Mouse (Mus musculus) heart, adult 18-20 months (tissue): ENCODE measurements at regions not wholly inside any gene's neighbourhood (a gene's known extent, or its start where the extent isn't known, plus 50 kb on each side); places are given as distances from the start of the nearest gene placed in this dataset.

Experiments used
- DNase-seq, 2 experiments: peaks; one replicate each; pipeline ENCODE4 v3.0.0; 2021 to 2022; ENCODE audit warnings: mixed read lengths in 1 of 2

DNA sequence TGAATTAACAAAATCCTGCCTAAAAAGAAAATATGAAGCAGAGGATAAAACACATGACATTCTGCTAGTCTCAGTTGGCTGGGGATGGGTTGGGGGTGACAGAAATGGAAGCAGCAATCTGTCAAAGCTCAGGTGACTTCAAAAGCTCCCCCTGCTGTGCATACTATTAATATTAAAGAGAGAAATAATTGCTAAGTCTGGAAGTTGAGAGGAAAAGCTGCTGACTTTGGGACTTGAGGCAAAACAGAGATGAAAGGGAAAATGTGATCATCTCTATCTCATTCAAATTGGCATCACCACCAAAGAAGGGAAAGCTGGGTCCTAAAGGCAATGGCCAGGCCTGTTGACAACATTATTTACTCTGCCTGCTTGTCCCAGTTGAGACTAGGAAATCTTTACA is 90.8 kb downstream of the Rpe65 start:
- no peak for DNase-seq

DNA sequence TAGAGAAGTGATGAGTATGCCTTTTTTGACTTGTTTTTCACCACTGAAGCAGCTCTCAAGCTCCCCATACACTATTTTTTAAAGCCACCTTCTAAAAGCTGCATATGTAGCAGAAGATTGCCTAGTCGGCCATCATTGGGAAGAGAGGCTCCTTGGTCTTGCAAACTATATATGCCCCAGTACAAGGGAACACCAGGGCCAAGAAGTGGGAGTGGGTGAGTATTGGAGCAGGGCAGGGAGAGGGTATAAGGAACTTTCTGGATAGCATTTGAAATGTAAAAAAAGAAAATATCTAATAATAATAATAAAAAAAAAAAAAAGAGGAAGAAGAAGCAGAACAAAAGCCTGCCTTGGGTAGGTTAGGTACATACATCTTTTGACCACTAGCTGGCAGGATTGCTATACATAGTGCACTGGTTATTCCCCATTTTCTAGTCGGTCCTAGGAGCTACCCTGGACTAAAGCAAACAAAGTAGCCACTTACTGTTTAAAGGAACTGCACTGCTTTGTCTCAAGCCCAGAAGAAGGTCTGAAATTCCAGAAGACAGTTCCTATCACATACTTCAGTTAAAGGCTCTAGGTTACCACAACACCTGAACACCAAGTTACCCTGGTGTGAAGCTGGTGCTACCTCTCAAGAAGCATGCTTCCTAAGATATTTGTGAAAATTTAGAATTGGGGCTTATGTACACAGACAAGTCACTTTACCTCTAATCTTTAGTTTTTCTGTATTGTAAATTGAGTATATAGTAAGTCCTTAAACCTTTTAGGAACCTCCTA is 114.9 kb upstream of the Wls start:
- DNase-seq = peak; percentile 2 to 18

DNA sequence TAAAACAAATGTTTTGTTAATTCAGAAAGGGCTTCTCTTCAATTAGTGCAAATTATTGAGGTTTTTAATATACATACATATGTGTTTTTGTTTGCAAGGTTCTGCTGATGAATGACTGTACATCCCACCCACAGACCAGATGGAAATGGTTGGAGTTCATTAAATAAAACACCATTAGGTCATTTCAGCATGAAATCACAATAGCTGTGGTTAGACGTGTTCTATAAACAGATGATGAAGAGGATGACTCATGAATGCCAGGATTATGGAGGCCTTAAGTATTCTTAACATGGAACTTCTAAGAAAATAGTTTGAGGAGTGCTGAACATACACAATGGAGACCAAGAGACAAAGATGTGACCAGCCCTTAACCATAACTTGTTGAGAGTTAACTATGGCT is 107.3 kb upstream of the Wls start:
- no peak for DNase-seq

- DNase-seq = no peak
These were observed 106.3 kb upstream of the Wls start for GRCm38 (mm10) chr3:159733141-159733540.

GRCm38 (mm10) chr3:159734547-159734946 is 104.9 kb upstream of the Wls start:
- no peak for DNase-seq

GRCm38 (mm10) chr3:159736070-159736469 is 103.4 kb upstream of the Wls start:
- DNase-seq = no peak

GRCm38 (mm10) chr3:159740600-159741279 is 98.7 kb upstream of the Wls start:
- DNase-seq = no peak

DNA sequence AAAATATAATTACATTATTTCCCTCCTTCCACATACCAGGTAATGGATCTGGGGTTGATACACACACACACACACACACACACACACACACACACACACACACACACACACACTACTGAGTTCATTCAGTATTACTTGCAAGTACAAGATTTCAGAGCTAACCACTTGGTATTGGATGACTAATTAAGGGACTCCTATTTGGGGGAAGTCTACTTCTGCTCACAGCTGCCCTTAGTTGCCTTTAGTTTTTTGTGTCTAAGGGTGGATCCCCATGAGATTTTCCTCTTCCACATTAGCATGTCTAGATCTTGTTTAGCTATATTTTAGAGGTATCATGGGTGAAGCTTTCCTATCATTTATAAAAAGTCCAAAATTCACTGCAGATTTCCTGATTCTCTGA is 97.7 kb upstream of the Wls start:
- DNase-seq = no peak

DNA sequence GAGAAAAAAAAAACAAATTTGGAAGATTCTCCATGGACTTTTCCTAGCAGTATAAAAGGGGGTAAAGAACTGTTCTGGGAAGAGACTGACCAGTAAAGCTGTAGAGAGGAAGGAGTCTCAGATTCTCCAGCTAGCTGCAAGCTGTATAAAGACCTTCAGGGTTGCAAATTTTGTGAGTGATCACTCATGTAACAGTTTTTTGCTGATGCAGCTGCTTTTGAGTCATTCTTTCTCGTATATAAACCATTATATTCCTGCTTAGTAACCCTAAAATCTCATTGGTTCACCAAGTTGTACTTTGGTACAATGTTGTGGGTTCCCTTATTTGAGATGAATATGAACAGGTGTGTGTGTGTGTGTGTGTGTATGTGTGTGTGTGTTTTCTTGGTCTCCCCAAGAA is 79.7 kb upstream of the Wls start:
- no peak for DNase-seq

DNA sequence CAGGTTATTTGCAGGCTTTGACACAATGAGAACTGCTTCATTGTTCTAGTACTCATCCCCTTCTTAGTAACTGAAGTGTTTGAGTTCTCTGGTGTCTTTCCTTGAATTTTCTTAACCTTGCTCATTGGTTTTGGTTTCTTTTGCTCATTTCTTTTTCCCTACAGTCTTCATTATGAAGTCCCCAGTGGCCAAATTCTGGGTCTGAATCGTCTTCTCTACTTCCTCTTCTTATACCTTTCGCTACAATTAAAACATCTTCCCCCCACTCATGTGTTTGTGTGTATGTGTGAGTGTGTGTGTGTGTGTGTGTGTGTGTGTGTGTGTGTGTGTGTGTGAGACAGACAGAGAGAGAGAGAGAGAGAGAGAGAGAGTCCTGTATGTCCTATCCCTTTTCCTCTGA is 79.2 kb upstream of the Wls start:
- no peak for DNase-seq

- DNase-seq = no peak
These were observed 78.5 kb upstream of the Wls start for GRCm38 (mm10) chr3:159760949-159761348.

- no peak for DNase-seq
These were observed 57.1 kb upstream of the Wls start for GRCm38 (mm10) chr3:159782222-159782844.

GRCm38 (mm10) chr3:159787776-159788175 is 51.7 kb upstream of the Wls start:
- DNase-seq = no peak
